Mouse (Mus musculus): ENCODE data around the gene Mgmt.
A peak's percentile ranks its signal among the peaks of the same experiment; 100 is the strongest.

Mgmt gene

GRCm38 (mm10) chr7:136894106-136894986, at the start of gene Mgmt:
TSS of gene Mgmt (plus strand) at chr7:136894614.
- DNase-seq (ENCODE audit: low read depth) = peak; percentile 97

GRCm38 (mm10) chr7:136844835-136845234, 49.6 kb upstream of the Mgmt start:
- DNase-seq (ENCODE audit: low read depth) = no peak

- DNase-seq (ENCODE audit: low read depth) = no peak
Observed at GRCm38 (mm10) chr7:136845321-136845720, 49.1 kb upstream of the Mgmt start.

GRCm38 (mm10) chr7:136846086-136846620, 48.3 kb upstream of the Mgmt start:
- no peak for DNase-seq (ENCODE audit: low read depth)

- DNase-seq (ENCODE audit: low read depth) = no peak
Observed at GRCm38 (mm10) chr7:136847601-136848000, 46.8 kb upstream of the Mgmt start.

- DNase-seq (ENCODE audit: low read depth) = no peak
Observed at GRCm38 (mm10) chr7:136848761-136849160, 45.7 kb upstream of the Mgmt start.

- no peak for DNase-seq (ENCODE audit: low read depth)
Observed at GRCm38 (mm10) chr7:136849811-136850210, 44.6 kb upstream of the Mgmt start.

GRCm38 (mm10) chr7:136850339-136850738, 44.1 kb upstream of the Mgmt start:
- DNase-seq (ENCODE audit: low read depth) = no peak

- DNase-seq (ENCODE audit: low read depth) = no peak
Observed at GRCm38 (mm10) chr7:136851946-136852345, 42.5 kb upstream of the Mgmt start.

GRCm38 (mm10) chr7:136852721-136853120, 41.7 kb upstream of the Mgmt start:
- no peak for DNase-seq (ENCODE audit: low read depth)

GRCm38 (mm10) chr7:136864677-136865463, 29.5 kb upstream of the Mgmt start:
- no peak for DNase-seq (ENCODE audit: low read depth)

GRCm38 (mm10) chr7:136865876-136866275, 28.5 kb upstream of the Mgmt start:
- no peak for DNase-seq (ENCODE audit: low read depth)

- DNase-seq (ENCODE audit: low read depth) = no peak
Observed at GRCm38 (mm10) chr7:136866535-136866934, 27.9 kb upstream of the Mgmt start.

- DNase-seq (ENCODE audit: low read depth) = no peak
Observed at GRCm38 (mm10) chr7:136871535-136871934, 22.9 kb upstream of the Mgmt start.

- DNase-seq (ENCODE audit: low read depth) = no peak
Observed at GRCm38 (mm10) chr7:136872059-136872458, 22.4 kb upstream of the Mgmt start.

- DNase-seq (ENCODE audit: low read depth) = no peak
Observed at GRCm38 (mm10) chr7:136874396-136874795, 20.0 kb upstream of the Mgmt start.

GRCm38 (mm10) chr7:136880386-136880785, 14.0 kb upstream of the Mgmt start:
- no peak for DNase-seq (ENCODE audit: low read depth)

- no peak for DNase-seq (ENCODE audit: low read depth)
Observed at GRCm38 (mm10) chr7:136888161-136888560, 6.3 kb upstream of the Mgmt start.

- peak; percentile 3 for DNase-seq (ENCODE audit: low read depth)
Observed at GRCm38 (mm10) chr7:136895356-136895755, 942 bp downstream of the Mgmt start.

GRCm38 (mm10) chr7:136895851-136896250, 1.4 kb downstream of the Mgmt start:
- no peak for DNase-seq (ENCODE audit: low read depth)

- DNase-seq (ENCODE audit: low read depth) = no peak
Observed at GRCm38 (mm10) chr7:136897481-136897880, 3.1 kb downstream of the Mgmt start.

- no peak for DNase-seq (ENCODE audit: low read depth)
Observed at GRCm38 (mm10) chr7:136898005-136898404, 3.6 kb downstream of the Mgmt start.

Data from NIH3T3 (cell line).